Mouse (Mus musculus) right cerebral cortex, postnatal 10 days (tissue): ENCODE results near the gene Scrg1.
"Not testable (repeated sequence)": the region's sequence is repeated elsewhere in the genome, so short reads cannot be mapped to it uniquely, and the experiment has no call there.

ENCODE experiments used
- DNase-seq, 2 experiments: peaks; one replicate each; pipeline ENCODE4 v3.0.0; 2021; ENCODE audit warnings: low spot score in 2 of 2

Gene Scrg1

GRCm38 (mm10) chr8:57508657-57509056, 52.9 kb downstream of the Scrg1 start:
- DNase-seq: no peak

GRCm38 (mm10) chr8:57510791-57511315, 55.1 kb downstream of the Scrg1 start:
- DNase-seq: no peak

- DNase-seq: peak; percentile 100
Measured at GRCm38 (mm10) chr8:57511316-57512118, 55.8 kb downstream of the Scrg1 start, which contains the start of gene Hmgb2. Hmgb2 (plus strand) TSS chr8:57511907.

- no peak for DNase-seq
Measured at GRCm38 (mm10) chr8:57512141-57513056, 56.7 kb downstream of the Scrg1 start.

- not testable (repeated sequence) for DNase-seq
Measured at GRCm38 (mm10) chr8:57513178-57513661, 57.5 kb downstream of the Scrg1 start.

- DNase-seq: not testable (repeated sequence)
Measured at GRCm38 (mm10) chr8:57516685-57517084, 61.0 kb downstream of the Scrg1 start.

- no peak for DNase-seq
Measured at GRCm38 (mm10) chr8:57517723-57518122, 62.0 kb downstream of the Scrg1 start.

- DNase-seq: no peak
Measured at GRCm38 (mm10) chr8:57520186-57520786, 64.6 kb downstream of the Scrg1 start.
